Mouse (Mus musculus) granulocyte monocyte progenitor cell, adult 5-6 weeks (primary cell): ENCODE measurements at regions not wholly inside any gene's neighbourhood (a gene's known extent, or its start where the extent isn't known, plus 50 kb on each side); places are given as distances from the start of the nearest gene placed in this dataset.

Source experiments
- ATAC-seq: replicated peaks from 2 replicates; pipeline ENCODE4 v1.8.0; 2016; ENCODE audit warnings: mild to moderate bottlenecking, moderate TSS enrichment, inconsistent platforms; ENCODE audit not compliant: poor library complexity, severe bottlenecking

DNA sequence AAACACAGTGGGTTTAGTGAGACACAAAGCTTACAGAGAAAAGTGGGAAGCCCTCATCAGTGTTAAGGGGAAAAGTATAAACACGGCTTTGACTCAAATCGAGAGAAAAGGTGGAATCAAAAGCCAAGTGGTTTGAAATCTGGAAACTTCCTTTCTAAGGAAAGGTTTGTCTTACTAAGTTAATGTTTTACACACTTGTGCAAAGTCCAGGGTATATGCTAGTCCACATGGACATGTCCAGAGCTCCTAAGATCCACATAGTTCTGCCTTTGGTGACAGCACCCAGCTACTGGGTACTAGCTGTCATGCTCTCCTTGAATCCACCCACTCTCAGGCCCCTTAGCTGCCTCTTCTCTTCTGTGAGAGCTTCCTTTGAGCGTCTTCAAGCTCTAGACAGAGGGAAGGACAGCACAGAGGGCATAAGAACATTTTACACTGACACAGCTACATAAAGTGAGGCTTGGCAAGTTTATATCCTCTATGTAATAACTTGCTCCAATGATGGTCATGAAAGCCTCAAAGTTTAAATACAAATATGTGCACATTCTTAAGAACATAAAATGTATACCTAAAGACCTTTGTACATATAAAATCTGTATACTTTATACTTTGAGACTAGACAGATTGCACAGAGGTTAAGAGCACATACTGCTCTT lies 52.2 kb upstream of the Nt5e start:
- ATAC-seq, result no peak

- ATAC-seq, result no peak
Observed at GRCm38 (mm10) chr9:88276023-88276568, 50.9 kb upstream of the Nt5e start.

DNA sequence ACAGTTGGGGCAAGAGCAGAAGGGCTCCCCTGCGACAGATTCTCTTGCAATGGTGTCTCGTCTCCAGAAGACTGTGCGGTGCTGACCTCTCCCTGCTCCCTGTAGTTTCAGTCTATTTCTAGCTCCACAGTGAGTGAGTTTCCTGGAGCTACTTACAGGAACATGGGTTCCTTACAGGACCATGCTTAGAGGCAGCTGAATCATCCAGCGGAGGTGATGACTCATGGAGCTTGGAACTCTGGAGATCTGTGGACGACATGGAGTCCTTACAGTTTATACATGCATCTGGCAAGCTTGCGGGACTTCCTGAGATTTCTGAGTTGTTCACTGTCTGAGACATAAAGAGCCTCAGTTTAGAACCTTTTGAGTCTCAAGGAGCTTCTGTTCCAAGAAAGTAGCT lies 50.0 kb upstream of the Nt5e start:
- ATAC-seq, result peak; percentile 17; the same call in 1 of the 2 replicates
